Mouse (Mus musculus) G1E (cell line): ENCODE data around the gene Kbtbd12.

Experiments used
- CTCF ChIP-seq: IDR thresholded peaks from 2 replicates; pipeline ENCODE4 v1.5.1; 2012; ENCODE audit warnings: low read depth, low read length, inconsistent platforms, mixed read lengths
- GATA1 ChIP-seq: IDR thresholded peaks from 2 replicates; pipeline ENCODE4 v1.6.1; 2012; ENCODE audit warnings: borderline replicate concordance, low read length, inconsistent platforms, mixed read lengths
- GATA2 ChIP-seq: IDR thresholded peaks from 2 replicates; pipeline ENCODE4 v1.6.1; 2012; ENCODE audit warnings: low read depth, low read length, inconsistent platforms, borderline replicate concordance
- POLR2AphosphoS5 ChIP-seq: IDR thresholded peaks from 2 replicates; pipeline ENCODE4 v1.6.1; 2012; ENCODE audit warnings: low read depth, low read length, inconsistent platforms; ENCODE audit not compliant: insufficient replicate concordance
- TAL1 ChIP-seq: conservative IDR thresholded peaks from 2 replicates; pipeline ENCODE4 v1.6.1; 2012; ENCODE audit warnings: low read depth, low read length, inconsistent platforms, mixed read lengths

- TF ChIP-seq GATA2 = no peak
- TF ChIP-seq CTCF = no peak
- TF ChIP-seq TAL1 = no peak
- no peak for TF ChIP-seq POLR2AphosphoS5
- TF ChIP-seq GATA1 = no peak
Measured at GRCm38 (mm10) chr6:88549916-88550315, 87.8 kb downstream of the Kbtbd12 start.
